Mouse (Mus musculus) retina, adult 2 months (tissue): ENCODE measurements around the gene Apobec1.
"Not testable (repeated sequence)": the region's sequence is repeated elsewhere in the genome, so short reads cannot be mapped to it uniquely, and the experiment has no call there.

Source experiments
- DNase-seq: peaks from one replicate; pipeline ENCODE4 v3.0.0-alpha.2; 2012; ENCODE audit warnings: low read depth, low spot score

Gene Apobec1

DNA sequence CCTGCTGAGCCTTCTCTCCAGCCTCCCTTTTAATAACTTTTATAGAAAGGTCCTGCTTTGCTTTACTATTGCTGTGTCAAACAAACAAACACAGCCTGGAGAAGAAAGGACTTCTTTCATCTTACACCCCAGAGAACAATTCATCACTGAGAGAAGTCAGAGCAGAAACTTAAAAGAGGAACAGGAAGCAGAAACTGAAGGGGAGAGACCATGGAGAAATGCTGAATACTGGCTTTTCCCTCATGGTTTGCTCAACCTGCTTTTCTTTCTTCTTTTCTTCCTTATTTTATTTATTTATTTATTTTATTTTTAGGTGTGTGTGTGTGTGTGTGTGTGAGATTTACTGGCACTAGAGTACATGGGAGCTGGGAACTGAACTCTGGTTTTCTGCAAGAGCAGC, 2.0 kb upstream of the Apobec1 start:
- no peak for DNase-seq

GRCm38 (mm10) chr6:122602992-122603322, 713 bp upstream of the Apobec1 start:
- no peak for DNase-seq

DNA sequence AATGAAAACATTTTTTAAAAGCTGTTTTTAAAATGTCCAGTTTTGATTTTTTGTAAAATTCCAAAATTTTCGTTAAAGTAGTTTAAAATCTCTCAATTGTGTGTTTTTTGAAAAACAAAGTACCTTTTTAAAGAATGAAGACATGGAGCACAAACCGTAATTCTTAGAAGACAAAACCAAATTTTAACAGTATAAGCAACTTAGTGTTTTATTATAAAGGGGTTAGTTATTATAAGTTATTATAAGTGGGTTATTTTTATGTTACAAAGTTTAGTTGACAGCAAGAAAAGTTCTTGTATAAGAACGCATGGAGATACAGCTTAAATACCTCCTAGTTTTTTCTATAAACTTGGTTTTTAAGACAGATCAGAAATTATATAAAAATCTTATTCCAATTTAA, 629 bp downstream of the Apobec1 start:
- DNase-seq: no peak

DNA sequence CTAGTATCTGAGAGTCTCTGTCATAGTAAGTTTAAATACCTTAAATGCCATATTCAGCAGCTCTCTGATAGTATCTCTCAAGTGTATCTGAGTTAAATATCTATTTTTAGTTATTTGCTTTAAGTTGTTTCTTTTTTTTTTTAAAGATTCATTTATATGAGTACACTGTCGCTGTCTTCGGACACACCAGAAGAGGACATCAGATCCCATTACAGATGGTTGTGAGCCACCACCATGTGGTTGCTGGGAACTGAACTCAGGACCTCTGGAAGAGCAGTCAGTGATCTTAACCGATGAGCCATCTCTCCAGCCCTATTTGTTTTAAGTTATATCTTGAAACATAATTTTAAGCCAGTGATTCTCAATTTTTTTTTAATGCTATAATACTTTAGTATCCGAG, 1.2 kb downstream of the Apobec1 start:
- no peak for DNase-seq

- no peak for DNase-seq
Measured at GRCm38 (mm10) chr6:122600066-122600646, 2.1 kb downstream of the Apobec1 start.

DNA sequence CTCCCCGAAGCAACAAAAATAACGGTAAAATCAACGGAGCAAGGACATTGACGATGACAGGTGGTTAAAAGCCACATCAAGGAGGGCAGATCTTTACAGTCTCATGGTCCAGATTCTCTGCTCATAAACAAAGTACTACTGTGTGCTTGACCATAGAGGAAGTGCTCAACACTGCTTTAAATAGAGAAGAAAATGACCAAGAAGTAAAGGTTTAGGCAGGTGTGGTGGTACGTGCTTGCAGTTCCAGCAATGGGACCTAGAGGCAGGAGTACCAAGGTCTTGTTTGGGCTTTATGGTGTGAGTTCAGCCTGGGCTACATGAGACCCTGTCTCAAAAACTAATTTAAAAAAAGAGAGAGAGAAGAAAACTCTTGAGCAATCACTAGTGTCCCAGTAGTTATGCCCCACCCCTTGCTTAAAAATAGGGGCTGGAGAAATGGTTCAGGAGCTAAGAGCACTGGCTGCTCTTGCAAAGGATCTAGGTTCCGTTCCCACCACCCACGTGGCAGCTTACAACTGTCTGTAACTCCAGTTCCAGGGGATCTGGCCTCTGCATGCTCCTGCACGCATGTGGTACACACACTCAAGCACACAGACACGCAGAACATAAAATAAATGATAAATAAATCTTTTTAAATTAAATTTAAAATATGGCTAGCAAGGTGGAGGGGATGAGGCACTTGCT, 3.0 kb downstream of the Apobec1 start:
- no peak for DNase-seq

DNA sequence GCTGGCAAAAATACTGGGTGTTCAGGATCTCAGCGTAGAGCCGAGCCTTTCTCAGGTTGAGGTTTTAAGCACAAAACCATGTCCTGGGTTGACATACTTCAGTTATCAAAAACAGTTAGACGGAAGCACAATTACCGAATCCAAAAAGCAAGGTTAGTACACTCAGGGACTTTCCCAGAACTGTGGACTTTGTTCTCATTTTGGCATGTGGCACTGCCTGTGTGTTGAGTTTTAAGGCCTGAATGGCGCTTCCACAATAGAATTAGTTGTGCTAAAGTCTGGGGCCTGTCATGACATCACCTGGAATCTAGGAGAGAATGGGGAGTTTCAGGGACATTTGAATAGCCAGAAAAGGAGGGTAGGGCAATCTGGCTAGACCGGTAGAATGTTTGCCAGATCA, 3.8 kb downstream of the Apobec1 start:
- no peak for DNase-seq

DNA sequence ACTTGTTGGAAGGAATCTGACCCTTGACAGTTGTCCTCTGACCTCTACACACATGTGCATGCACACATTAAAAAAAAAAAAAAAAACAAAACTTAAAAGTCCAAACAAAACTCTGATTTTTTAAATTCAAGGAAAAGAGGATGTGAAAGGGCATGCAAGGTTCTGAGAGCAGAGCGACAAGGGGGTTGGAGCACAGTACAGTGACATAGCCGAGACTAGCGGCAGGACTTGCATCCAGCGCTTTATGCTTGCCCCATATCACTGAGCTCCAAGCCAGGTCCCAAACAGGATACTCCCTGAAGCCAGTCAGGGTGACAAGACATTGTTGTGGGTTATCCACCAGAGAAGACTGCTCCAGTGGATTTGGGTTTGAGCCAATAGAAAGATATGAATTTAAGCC, 4.2 kb downstream of the Apobec1 start:
- DNase-seq: no peak

DNA sequence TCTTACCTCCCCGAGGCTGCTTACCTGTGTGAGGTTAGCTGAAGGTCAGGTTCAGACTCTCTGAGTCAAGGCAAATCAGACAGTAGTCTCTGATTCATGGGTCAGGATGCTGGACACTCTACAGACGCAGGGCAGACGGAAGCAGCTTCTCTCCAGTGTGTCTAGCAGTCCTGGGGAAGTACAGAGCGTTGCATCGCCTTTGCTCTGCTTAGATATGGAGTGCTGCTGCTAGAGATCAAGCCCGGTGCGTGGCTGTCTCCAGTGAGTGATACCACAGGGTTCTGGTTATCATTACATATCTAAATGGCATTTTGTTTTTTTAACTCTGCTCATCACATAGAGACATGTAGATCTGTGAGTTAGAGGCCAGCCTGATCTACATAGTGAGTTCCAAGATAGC, 5.6 kb downstream of the Apobec1 start:
- no peak for DNase-seq

DNA sequence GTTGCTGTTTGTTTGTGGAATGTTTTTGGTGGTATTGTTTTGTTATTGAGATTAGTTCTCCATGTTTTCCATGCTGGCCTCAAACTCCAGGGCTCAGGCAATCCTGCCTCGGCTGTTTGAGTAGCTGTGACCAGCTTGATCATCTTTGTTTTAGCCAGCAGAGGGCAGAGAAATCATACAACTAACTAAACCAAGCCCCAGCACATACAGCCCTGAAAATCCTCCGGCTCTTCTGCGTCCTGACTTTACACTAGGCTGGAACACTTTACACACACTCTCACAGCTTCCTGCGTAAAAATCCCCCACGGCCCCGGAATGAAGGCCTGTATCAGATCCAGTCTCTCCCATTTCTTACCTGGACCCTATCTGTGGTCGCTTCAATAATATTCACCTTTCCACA, 6.6 kb downstream of the Apobec1 start:
- peak; percentile 8 for DNase-seq

GRCm38 (mm10) chr6:122592905-122593304, 9.3 kb downstream of the Apobec1 start:
- DNase-seq: no peak

- no peak for DNase-seq
Measured at GRCm38 (mm10) chr6:122591027-122591758, 11.1 kb downstream of the Apobec1 start.

- DNase-seq: no peak
Measured at GRCm38 (mm10) chr6:122579086-122579485, 23.2 kb downstream of the Apobec1 start.

DNA sequence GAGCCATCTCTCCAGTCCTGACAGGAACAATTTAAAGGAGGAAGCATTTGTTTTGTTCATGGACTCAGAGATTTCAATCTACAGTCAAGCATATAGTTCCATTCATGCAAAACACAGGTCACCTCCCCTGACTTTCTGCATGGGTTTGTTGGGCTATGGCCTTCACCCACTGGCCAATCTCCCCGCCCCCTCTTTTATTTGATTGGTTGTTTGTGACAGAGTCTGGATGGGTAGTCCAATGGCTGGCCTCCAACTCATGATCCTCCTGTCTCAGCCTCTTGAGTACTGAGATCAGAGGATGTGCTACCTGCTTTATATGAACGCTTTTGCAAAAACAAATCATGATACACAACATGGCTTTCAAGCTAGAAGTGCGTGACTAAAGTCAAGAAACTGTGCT, 25.2 kb downstream of the Apobec1 start:
- DNase-seq: no peak

GRCm38 (mm10) chr6:122575037-122575436, 27.2 kb downstream of the Apobec1 start:
- DNase-seq: not testable (repeated sequence)

DNA sequence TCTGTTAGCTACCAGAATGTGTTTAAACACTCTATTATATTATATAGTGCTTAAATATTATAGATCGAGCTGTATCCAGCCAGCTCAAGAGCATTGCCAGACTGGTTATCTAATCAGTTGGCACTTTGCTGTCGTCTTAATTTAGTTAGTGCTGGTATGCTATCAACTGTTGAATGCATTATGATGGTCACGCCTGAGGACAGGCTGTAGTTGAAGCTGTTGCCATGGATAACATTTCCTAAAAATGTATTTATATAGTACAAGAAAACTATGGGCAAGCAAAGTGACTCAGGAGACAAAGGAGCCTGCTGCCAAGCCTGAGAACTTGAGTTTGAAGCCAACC, 30.7 kb downstream of the Apobec1 start:
- DNase-seq: no peak

GRCm38 (mm10) chr6:122570695-122571616, 31.3 kb downstream of the Apobec1 start:
- no peak for DNase-seq

- DNase-seq: no peak
Measured at GRCm38 (mm10) chr6:122569762-122570161, 32.5 kb downstream of the Apobec1 start.

GRCm38 (mm10) chr6:122569113-122569512, 33.1 kb downstream of the Apobec1 start:
- DNase-seq: no peak

DNA sequence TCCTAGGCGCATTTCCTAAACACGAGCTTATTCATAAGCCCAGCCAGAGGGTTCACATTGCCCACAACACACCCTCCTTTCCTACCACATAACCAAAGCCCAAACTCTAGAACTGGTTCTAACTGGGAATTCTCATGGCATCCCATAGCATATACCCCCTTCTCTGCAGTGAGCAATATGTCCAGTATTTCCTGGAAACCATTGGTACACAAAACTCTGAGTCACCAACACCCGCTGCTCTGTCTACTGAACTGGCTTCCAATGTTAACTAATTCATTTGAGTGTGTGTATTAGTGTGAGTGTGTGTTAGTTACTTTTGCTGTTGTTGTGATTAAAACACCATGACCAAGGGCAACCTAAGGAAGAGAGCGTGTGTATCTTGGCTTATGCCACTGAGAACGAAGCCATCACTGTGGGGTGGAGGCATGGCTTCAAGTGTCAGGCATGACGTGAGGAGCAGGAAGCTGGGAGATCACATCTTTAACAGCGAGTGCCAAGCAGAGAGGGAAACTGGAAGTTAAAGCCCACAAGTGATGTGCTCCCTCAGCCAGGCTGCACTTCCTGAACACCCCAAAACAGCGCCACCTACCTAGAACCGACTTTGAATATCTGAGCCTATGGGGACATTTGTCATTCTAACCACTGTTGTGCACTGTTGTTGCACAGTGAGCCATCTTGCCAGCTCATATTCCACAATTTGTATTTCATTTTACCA, 37.0 kb downstream of the Apobec1 start:
- DNase-seq: no peak

GRCm38 (mm10) chr6:122562463-122562862, 39.8 kb downstream of the Apobec1 start:
- DNase-seq: peak; percentile 30

DNA sequence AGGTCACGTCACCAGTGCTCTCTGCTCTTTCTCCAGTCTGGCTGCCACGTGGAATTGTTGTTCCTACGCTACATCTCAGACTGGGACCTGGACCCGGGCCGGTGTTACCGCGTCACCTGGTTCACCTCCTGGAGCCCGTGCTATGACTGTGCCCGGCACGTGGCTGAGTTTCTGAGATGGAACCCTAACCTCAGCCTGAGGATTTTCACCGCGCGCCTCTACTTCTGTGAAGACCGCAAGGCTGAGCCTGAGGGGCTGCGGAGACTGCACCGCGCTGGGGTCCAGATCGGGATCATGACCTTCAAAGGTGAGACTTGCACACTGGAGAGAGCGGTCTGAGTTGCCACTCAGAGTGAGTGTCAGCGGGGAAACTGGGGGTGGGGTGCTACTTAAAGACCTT, 41.2 kb downstream of the Apobec1 start:
- no peak for DNase-seq
